Mouse (Mus musculus): ENCODE data around the gene Orai2. TPM values are rescaled to one million over a fixed set of nuclear protein-coding genes. Genes with fewer than 3 reads are reported as not detected.
"Not testable (repeated sequence)": the region's sequence is repeated elsewhere in the genome, so short reads cannot be mapped to it uniquely, and the experiment has no call there.

The Orai2 gene
- polyA plus RNA-seq, 1 experiment from 2014 or later = 6.0 TPM

DNA sequence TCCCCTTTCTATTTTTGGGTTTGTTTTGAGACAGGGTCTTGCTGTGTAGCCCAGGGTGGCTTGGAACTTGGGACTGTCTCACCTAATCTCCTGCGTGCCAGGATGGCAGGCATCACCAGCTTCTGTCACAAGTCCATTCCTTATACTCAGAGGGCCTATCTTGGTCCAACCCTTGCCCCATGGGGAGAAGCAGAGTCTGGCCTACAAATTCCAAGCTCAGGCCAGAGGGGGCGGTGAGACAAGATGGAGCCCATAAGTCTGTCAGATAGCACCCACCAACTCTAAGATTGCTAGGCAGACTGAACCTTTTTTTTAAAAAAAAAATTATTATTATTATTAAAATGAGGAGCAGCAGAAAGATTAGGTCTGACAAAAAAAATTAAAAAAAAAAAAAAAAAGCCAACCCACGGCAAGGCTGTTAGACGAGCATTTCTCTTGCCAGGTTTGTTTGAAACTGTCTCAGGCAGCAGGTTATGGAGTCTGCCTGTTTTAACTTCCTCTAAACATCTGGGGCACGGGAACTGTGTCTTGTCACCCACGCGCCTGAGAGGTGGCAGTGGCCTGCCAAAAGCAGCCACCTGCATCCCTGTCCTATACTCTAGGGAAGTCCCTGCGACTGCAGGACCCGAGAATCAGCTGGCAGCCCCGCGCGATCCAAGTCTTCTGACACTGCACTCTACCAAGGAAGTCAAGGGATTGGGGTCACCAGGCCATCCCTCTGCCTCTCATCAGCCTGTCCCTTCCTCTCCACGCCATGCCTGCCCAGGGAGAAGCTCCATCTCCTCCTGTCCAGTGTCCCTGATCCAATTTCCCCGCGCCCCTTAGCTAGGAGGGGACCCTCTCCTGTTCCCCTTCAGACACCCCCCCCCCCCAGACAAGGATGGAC, 644 bp downstream of the Orai2 start:
- Histone ChIP-seq H3K4me3 (ENCODE audit: low read depth, low read length) (peak overlapping the region; percentile 64), H3K4me2 (ENCODE audit: low read depth, low read length) (peak overlapping the region; percentile 94), H3K4me1 (ENCODE audit: control insufficient read depth, insufficient read depth, low read length) (no peaks in the 10 kb centered on the region), H3K9ac (replicated peaks; ENCODE audit: low read length) (peak overlapping the region; percentile 58), H3K27ac (replicated peaks; ENCODE audit: low read depth, low read length) (no peak overlapping the region), H3K9me3 (replicated peaks; ENCODE audit: control insufficient read depth, low read length) (no peaks in the 10 kb centered on the region), H3K36me3 (replicated peaks; ENCODE audit: control insufficient read depth, insufficient read depth, low read depth, low read length) (no peaks in the 10 kb centered on the region), H3K27me3 (ENCODE audit: control insufficient read depth, insufficient read depth, low read length) (no peaks in the 10 kb centered on the region)
- ATAC-seq (replicated peaks; ENCODE audit: insufficient number of reproducible peaks, low FRiP score, low TSS enrichment, low read depth) (peak; percentile 20; the same call in 1 of the 2 replicates), DNase-seq (ENCODE audit: low spot score) (no peak)
- 13% methylated on average over 15 of the region's 15 CpGs for WGBS

DNA sequence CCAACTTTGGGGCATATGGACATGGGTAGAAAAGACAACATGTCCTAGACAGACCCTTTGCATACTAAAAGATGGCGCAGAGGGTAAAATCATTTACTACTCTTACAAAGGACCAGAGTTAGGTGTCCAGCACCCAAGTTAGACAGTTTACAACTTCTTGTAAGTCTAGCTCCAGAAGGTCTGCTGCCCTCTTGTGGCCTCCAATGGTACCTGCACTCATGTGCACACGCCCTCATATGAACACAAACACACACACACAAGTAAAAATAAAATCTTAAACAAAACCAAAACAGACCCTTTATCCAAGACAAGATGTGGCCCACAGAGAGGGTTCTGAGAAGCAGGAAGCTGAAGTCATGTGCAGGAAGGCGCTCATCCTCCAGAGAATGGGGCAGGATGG, 2.4 kb downstream of the Orai2 start:
- DNase-seq (ENCODE audit: low spot score) = no peak
- Histone ChIP-seq H3K4me2 (ENCODE audit: low read depth, low read length) (no peak overlapping the region), H3K9ac (replicated peaks; ENCODE audit: low read length) (no peak overlapping the region), H3K27me3 (ENCODE audit: control insufficient read depth, insufficient read depth, low read length) (no peaks in the 10 kb centered on the region), H3K27ac (replicated peaks; ENCODE audit: low read depth, low read length) (no peak overlapping the region), H3K4me3 (ENCODE audit: low read depth, low read length) (no peak overlapping the region), H3K4me1 (ENCODE audit: control insufficient read depth, insufficient read depth, low read length) (no peaks in the 10 kb centered on the region), H3K9me3 (replicated peaks; ENCODE audit: control insufficient read depth, low read length) (no peaks in the 10 kb centered on the region), H3K36me3 (replicated peaks; ENCODE audit: control insufficient read depth, insufficient read depth, low read depth, low read length) (no peaks in the 10 kb centered on the region)
- WGBS = 91% methylated on average over 3 of the region's 3 CpGs
- ATAC-seq (replicated peaks; ENCODE audit: insufficient number of reproducible peaks, low FRiP score, low TSS enrichment, low read depth) = no peak

DNA sequence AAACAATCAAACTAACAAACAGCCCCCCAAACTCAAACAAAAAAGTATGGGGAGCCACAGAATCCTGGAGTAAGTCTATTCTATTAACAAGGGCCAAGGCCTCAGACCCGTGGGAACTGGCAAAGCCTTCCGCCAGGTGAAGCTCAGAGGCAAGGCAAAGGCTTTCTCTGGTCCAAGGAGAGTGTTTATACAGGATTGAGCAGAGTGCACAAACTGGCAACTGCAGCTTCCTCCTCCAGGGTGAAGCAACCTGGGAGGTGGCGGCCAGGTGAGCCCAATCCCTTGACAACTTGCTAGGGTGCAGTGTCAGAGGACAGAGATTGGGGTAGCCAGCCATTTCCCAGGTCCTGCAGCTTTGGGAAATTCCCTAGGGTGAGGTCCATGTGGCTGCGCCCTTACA, 3.2 kb downstream of the Orai2 start:
- H3K36me3 ChIP-seq (replicated peaks; ENCODE audit: control insufficient read depth, insufficient read depth, low read depth, low read length) = no peaks in the 10 kb centered on the region
- no peak overlapping the region for H3K9ac ChIP-seq (replicated peaks; ENCODE audit: low read length)
- H3K4me1 ChIP-seq (ENCODE audit: control insufficient read depth, insufficient read depth, low read length) = no peaks in the 10 kb centered on the region
- ATAC-seq (replicated peaks; ENCODE audit: insufficient number of reproducible peaks, low FRiP score, low TSS enrichment, low read depth) (no peak), DNase-seq (ENCODE audit: low spot score) (no peak)
- H3K27ac ChIP-seq (replicated peaks; ENCODE audit: low read depth, low read length) = no peak overlapping the region
- no peaks in the 10 kb centered on the region for H3K9me3 ChIP-seq (replicated peaks; ENCODE audit: control insufficient read depth, low read length)
- 89% methylated on average over 4 of the region's 4 CpGs for WGBS
- no peak overlapping the region for H3K4me2 ChIP-seq (ENCODE audit: low read depth, low read length)
- no peaks in the 10 kb centered on the region for H3K27me3 ChIP-seq (ENCODE audit: control insufficient read depth, insufficient read depth, low read length)
- H3K4me3 ChIP-seq (ENCODE audit: low read depth, low read length) = no peak overlapping the region

DNA sequence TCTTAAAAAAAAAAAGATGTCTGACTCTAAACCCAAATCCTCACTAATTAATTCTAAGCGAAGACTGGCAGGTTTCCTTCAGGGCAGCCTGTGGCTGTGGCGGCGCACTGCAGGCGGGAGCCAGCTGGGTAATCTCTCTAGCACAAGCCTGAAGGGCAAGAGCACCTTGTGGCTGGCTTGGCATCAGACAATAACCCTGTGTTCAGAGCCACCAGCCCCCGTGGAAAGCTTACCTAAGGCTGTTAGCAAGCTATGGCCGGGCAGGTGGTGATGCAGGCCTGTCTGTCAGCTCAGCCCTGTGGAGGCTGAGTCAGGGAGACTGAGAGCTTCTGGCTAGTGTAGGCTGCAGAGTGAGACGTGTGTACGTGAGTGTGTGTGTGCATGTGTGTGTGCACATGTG, 5.3 kb downstream of the Orai2 start:
- no peak overlapping the region for H3K9ac ChIP-seq (replicated peaks; ENCODE audit: low read length)
- H3K9me3 ChIP-seq (replicated peaks; ENCODE audit: control insufficient read depth, low read length) = no peaks in the 10 kb centered on the region
- no peaks in the 10 kb centered on the region for H3K4me1 ChIP-seq (ENCODE audit: control insufficient read depth, insufficient read depth, low read length)
- H3K4me3 ChIP-seq (ENCODE audit: low read depth, low read length) = no peak overlapping the region
- H3K36me3 ChIP-seq (replicated peaks; ENCODE audit: control insufficient read depth, insufficient read depth, low read depth, low read length) = no peaks in the 10 kb centered on the region
- DNase-seq (ENCODE audit: low spot score) (no peak), ATAC-seq (replicated peaks; ENCODE audit: insufficient number of reproducible peaks, low FRiP score, low TSS enrichment, low read depth) (no peak)
- no peak overlapping the region for H3K4me2 ChIP-seq (ENCODE audit: low read depth, low read length)
- H3K27me3 ChIP-seq (ENCODE audit: control insufficient read depth, insufficient read depth, low read length) = no peaks in the 10 kb centered on the region
- H3K27ac ChIP-seq (replicated peaks; ENCODE audit: low read depth, low read length) = no peak overlapping the region
- WGBS = 79% methylated on average over 8 of the region's 8 CpGs

DNA sequence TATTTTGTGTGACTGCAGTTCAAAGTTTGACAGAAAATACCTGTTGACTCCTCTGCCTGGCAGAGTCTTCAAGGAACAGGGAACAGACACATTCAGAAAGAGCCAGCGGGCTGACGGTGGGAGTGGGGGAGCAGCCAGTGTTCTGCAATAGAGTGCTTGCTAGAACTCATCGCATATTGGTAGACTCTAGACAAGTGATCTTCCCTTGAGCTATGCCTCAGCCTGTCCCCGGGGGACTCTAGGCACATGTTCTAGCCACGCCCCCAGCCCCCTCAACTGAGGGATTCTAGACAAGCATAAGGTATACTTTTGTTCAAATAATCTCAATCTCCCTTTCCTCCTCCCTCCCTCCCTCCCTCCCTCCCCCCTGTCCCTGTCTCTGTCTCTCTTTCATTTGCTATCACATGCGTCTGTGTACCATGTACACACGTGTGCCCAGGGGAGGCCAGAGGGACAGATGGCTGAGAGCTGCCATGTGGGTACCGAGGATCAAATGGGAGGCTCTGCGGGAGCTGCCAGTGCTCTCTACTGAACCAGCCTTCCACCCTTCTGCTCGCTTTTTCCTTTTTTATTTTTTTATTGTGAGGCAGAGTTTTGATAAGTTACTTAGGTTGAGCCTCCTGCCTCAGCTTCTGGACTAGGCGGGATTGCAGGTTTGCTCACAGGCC, 6.6 kb downstream of the Orai2 start:
- DNase-seq (ENCODE audit: low spot score) (no peak), ATAC-seq (replicated peaks; ENCODE audit: insufficient number of reproducible peaks, low FRiP score, low TSS enrichment, low read depth) (no peak)
- Histone ChIP-seq H3K4me1 (ENCODE audit: control insufficient read depth, insufficient read depth, low read length) (no peaks in the 10 kb centered on the region), H3K9me3 (replicated peaks; ENCODE audit: control insufficient read depth, low read length) (no peaks in the 10 kb centered on the region), H3K27ac (replicated peaks; ENCODE audit: low read depth, low read length) (no peak overlapping the region), H3K9ac (replicated peaks; ENCODE audit: low read length) (no peak overlapping the region), H3K27me3 (ENCODE audit: control insufficient read depth, insufficient read depth, low read length) (no peaks in the 10 kb centered on the region), H3K36me3 (replicated peaks; ENCODE audit: control insufficient read depth, insufficient read depth, low read depth, low read length) (no peaks in the 10 kb centered on the region), H3K4me3 (ENCODE audit: low read depth, low read length) (no peak overlapping the region), H3K4me2 (ENCODE audit: low read depth, low read length) (no peak overlapping the region)
- 84% methylated on average over 11 of the region's 11 CpGs for WGBS

DNA sequence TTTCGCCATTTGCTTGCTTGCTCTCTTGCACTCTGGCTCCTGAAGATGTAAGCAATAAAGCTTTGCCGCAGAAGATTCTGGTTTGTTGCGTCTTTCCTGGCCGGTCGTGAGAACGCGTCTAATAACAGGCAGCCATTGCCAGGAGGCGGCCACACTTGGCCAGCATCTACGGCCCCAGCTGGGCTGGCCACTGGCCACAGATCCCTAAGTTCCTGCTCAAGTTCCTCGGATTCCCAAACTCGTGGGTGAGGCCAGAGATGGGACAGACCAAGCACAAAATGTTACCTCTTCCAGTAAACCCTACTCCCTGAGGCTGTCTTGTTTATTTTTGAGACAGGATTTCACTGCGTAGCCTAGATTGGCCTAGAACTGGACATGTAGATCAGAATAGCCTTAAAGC, 10.4 kb downstream of the Orai2 start:
- H3K4me2 ChIP-seq (ENCODE audit: low read depth, low read length); H3K27me3 ChIP-seq (ENCODE audit: control insufficient read depth, insufficient read depth, low read length); H3K4me1 ChIP-seq (ENCODE audit: control insufficient read depth, insufficient read depth, low read length); H3K27ac ChIP-seq (replicated peaks; ENCODE audit: low read depth, low read length); DNase-seq (ENCODE audit: low spot score); H3K9ac ChIP-seq (replicated peaks; ENCODE audit: low read length); H3K9me3 ChIP-seq (replicated peaks; ENCODE audit: control insufficient read depth, low read length); H3K4me3 ChIP-seq (ENCODE audit: low read depth, low read length); ATAC-seq (replicated peaks; ENCODE audit: insufficient number of reproducible peaks, low FRiP score, low TSS enrichment, low read depth); H3K36me3 ChIP-seq (replicated peaks; ENCODE audit: control insufficient read depth, insufficient read depth, low read depth, low read length): not testable (repeated sequence)
- 92% methylated on average over 11 of the region's 12 CpGs for WGBS

DNA sequence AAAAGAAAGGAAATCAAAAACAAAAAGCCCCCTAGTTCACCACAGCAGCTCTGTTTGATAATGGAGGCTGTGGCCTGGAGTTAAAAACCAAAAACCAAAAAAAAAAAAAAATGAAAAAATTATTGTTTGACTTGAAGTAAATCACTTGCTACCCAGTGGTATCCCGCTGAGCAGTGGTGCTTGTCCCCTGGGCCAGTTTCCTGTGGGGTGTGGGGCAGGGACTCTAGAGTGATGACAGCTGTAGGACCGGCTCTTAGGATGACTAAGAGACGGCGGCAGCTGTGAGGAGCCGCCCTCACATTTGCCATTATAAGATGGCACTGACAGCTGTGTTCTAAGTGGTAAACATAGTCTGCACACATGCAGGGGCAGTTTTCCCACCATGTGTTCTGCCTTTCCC, 15.1 kb downstream of the Orai2 start:
- Histone ChIP-seq H3K27ac (replicated peaks; ENCODE audit: low read depth, low read length) (no peak overlapping the region), H3K4me1 (ENCODE audit: control insufficient read depth, insufficient read depth, low read length) (no peaks in the 10 kb centered on the region), H3K4me3 (ENCODE audit: low read depth, low read length) (no peak overlapping the region), H3K36me3 (replicated peaks; ENCODE audit: control insufficient read depth, insufficient read depth, low read depth, low read length) (no peaks in the 10 kb centered on the region), H3K4me2 (ENCODE audit: low read depth, low read length) (no peak overlapping the region), H3K9me3 (replicated peaks; ENCODE audit: control insufficient read depth, low read length) (no peaks in the 10 kb centered on the region), H3K9ac (replicated peaks; ENCODE audit: low read length) (no peak overlapping the region), H3K27me3 (ENCODE audit: control insufficient read depth, insufficient read depth, low read length) (no peaks in the 10 kb centered on the region)
- 78% methylated on average over 5 of the region's 5 CpGs for WGBS
- DNase-seq (ENCODE audit: low spot score) (no peak), ATAC-seq (replicated peaks; ENCODE audit: insufficient number of reproducible peaks, low FRiP score, low TSS enrichment, low read depth) (no peak)

DNA sequence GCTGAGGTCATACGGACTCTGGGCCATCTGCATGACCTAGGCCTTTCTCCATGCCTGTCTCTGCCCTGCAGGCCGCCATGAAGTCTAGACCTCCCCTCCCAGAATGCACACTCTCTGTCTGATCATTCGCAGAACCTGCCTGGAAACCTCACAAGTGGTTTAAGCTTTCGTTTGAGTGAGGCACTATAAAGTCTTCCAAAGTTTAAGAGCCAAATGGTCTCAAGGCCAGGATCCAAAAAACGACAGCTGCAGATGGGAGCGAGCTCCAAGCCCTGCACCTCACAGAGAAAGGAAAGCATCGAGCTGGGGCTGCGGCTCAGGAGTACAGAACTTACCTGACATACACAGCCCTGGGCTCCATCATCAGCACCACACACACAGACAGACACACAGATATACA, 18.1 kb downstream of the Orai2 start:
- ATAC-seq (replicated peaks; ENCODE audit: insufficient number of reproducible peaks, low FRiP score, low TSS enrichment, low read depth) (no peak), DNase-seq (ENCODE audit: low spot score) (no peak)
- Histone ChIP-seq H3K9me3 (replicated peaks; ENCODE audit: control insufficient read depth, low read length) (no peaks in the 10 kb centered on the region), H3K4me1 (ENCODE audit: control insufficient read depth, insufficient read depth, low read length) (no peaks in the 10 kb centered on the region), H3K4me2 (ENCODE audit: low read depth, low read length) (no peak overlapping the region), H3K36me3 (replicated peaks; ENCODE audit: control insufficient read depth, insufficient read depth, low read depth, low read length) (no peaks in the 10 kb centered on the region), H3K4me3 (ENCODE audit: low read depth, low read length) (no peak overlapping the region), H3K27me3 (ENCODE audit: control insufficient read depth, insufficient read depth, low read length) (no peaks in the 10 kb centered on the region), H3K9ac (replicated peaks; ENCODE audit: low read length) (no peak overlapping the region), H3K27ac (replicated peaks; ENCODE audit: low read depth, low read length) (no peak overlapping the region)
- WGBS = 80% methylated on average over 8 of the region's 8 CpGs

All from embryonic facial prominence, embryonic 11.5 days (tissue).